Mouse (Mus musculus) forebrain, postnatal 0 days (tissue): ENCODE results near the gene Rubcnl. TPM values are rescaled to one million over a fixed set of nuclear protein-coding genes. Genes with fewer than 3 reads are reported as not detected.

ENCODE experiments used
- ATAC-seq: fragments of 200-750 bp; cut with Nextera tagmentation; 2 replicates; pipeline ENCODE4 v1.8.0; 2017; ENCODE audit warnings: mild to moderate bottlenecking, moderate library complexity
- DNase-seq: peaks from one replicate; pipeline ENCODE4 v3.0.0-alpha.2; 2015
- H3K27ac ChIP-seq: fragments of 300-500 bp; sonication (generic); 2 replicates; pipeline ENCODE4 v1.5.1; 2014; ENCODE audit warnings: low read depth, mild to moderate bottlenecking, antibody characterized with exemption, low read length, moderate library complexity, mixed read lengths
- H3K27me3 ChIP-seq: fragments of 300-500 bp; sonication (generic); 2 replicates; pipeline ENCODE4 v1.6.1; 2014; ENCODE audit warnings: mild to moderate bottlenecking, low read length, mixed read lengths; ENCODE audit not compliant: insufficient read depth
- H3K36me3 ChIP-seq: fragments of 300-500 bp; sonication (generic); 2 replicates; pipeline ENCODE4 v1.6.1; 2014; ENCODE audit warnings: mild to moderate bottlenecking, moderate library complexity; ENCODE audit not compliant: insufficient read depth
- H3K4me1 ChIP-seq: fragments of 300-500 bp; sonication (generic); 2 replicates; pipeline ENCODE4 v1.6.1; 2014; ENCODE audit warnings: antibody characterized with exemption; ENCODE audit not compliant: insufficient read depth
- H3K4me2 ChIP-seq: fragments of 300-500 bp; sonication (generic); 2 replicates; pipeline ENCODE4 v1.6.1; 2014; ENCODE audit warnings: low read depth, mild to moderate bottlenecking, moderate library complexity
- H3K4me3 ChIP-seq: fragments of 300-500 bp; sonication (generic); 2 replicates; pipeline ENCODE4 v1.5.1; 2014; ENCODE audit warnings: low read depth, low read length, mixed read lengths
- H3K9ac ChIP-seq: fragments of 300-500 bp; sonication (generic); 2 replicates; pipeline ENCODE4 v1.6.1; 2014; ENCODE audit warnings: mild to moderate bottlenecking
- H3K9me3 ChIP-seq: fragments of 300-500 bp; sonication (generic); 2 replicates; pipeline ENCODE4 v1.6.1; 2016; ENCODE audit warnings: low read length
- CTCF ChIP-seq: sonication (generic); IDR thresholded peaks from 2 replicates; pipeline ENCODE4 v1.5.1; 2016; ENCODE audit warnings: antibody characterized with exemption, control low read depth, low read depth
- WGBS: fragments of 180-500 bp; shearing (Covaris S2); extraction: QIAGEN DNeasy Blood & Tissue Kit; methylation state at CpG from one replicate; pipeline ENCODE4 v1.1.7; 2014; 5-methylcytosine and 5-hydroxymethylcytosine counted together
- polyA plus RNA-seq: library from polyadenylated mRNA; unstranded; fragments of >200 nt; fragmentation: Nextera tagmentation; extraction: Ambion mirVana; gene quantifications from 2 replicates; pipeline ENCODE4 v1.2.1, GENCODE M21; 2015
- total RNA-seq: library from RNA; depleted of rRNA; stranded (reverse); fragments of >200 nt; gene quantifications from 2 replicates; pipeline ENCODE4 v1.2.3, GENCODE M21; 2014

The Rubcnl gene
- total and polyA plus RNA-seq, 2 experiments from 2014 or later: 0.05 to 0.17 TPM

- H3K27me3 ChIP-seq: no peaks in the 10 kb centered on the region
Measured at GRCm38 (mm10) chr14:75017277-75017676, 1.4 kb downstream of the Rubcnl start.

DNA sequence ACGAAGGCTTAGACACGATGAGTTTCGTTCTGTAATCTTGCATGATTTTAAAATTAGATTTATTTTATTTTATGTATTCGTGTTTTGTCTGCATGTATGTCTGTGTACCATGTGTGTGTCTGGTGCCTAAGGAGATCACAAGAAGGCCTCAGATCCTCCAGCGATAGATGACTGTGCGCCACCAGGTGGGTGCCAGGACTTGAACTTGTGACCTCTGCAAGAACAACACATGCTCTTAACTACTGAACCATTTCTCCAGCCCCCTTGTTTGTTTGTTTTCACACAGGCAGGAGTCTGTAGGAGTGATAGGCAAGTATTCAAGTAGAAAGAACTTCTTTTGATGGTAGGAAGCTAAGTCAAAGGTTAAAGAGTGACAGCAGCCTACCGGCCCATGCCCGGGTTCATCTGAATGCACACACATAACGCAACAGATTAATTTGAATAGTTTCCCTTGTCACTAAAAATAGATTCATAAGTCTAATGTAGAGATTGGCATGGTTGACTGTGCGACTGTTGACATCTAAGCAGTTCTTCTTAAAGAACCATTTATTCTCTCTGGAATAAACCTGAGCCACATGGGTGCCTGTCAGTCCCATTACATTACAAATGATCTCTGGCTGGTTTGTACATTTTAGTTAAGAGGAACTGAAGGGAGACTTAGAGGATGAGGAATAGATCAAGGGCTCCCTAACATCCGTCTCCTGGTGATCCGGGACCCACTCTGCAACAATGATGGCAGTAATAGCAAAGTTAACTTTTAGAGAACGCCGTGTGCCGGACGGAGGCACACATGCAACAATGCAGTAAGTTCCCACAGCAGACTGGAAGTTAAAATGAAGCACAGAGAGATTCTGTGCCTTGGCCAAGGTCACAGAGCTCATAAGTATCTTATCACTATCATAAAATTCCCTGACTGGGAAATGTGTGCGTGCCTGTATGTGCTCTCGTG is 2.3 kb downstream of the Rubcnl start:
- Histone ChIP-seq H3K36me3 (no peaks in the 10 kb centered on the region), H3K27me3 (no peaks in the 10 kb centered on the region), H3K9me3 (no peaks in the 10 kb centered on the region), H3K9ac (no peak overlapping the region), H3K4me3 (no peak overlapping the region), H3K27ac (no peak overlapping the region), H3K4me1 (no peaks in the 10 kb centered on the region), H3K4me2 (no peak overlapping the region)
- ATAC-seq (no peak), DNase-seq (no peak)
- no peak for TF ChIP-seq CTCF
- WGBS: 90% methylated on average over 18 of the region's 18 CpGs

More at GRCm38 (mm10) chr14:75017277-75017676, 1.4 kb downstream of the Rubcnl start:
- no peak for TF ChIP-seq CTCF
- H3K27ac ChIP-seq: no peak overlapping the region
- no peak overlapping the region for H3K4me2 ChIP-seq
- H3K4me1 ChIP-seq: no peaks in the 10 kb centered on the region
- H3K9ac ChIP-seq: no peak overlapping the region
- H3K4me3 ChIP-seq: no peak overlapping the region
- DNase-seq (no peak), ATAC-seq (no peak)
- H3K9me3 ChIP-seq: no peaks in the 10 kb centered on the region
- H3K36me3 ChIP-seq: no peaks in the 10 kb centered on the region
- WGBS: 91% methylated on average over 7 of the region's 7 CpGs

- TF ChIP-seq CTCF: no peak
- Histone ChIP-seq H3K27me3 (no peaks in the 10 kb centered on the region), H3K9me3 (no peaks in the 10 kb centered on the region), H3K4me1 (no peaks in the 10 kb centered on the region), H3K36me3 (no peaks in the 10 kb centered on the region), H3K27ac (no peak overlapping the region), H3K4me2 (no peak overlapping the region), H3K9ac (no peak overlapping the region), H3K4me3 (no peak overlapping the region)
- 83% methylated on average over 4 of the region's 4 CpGs for WGBS
- DNase-seq: no peak
- no peak for ATAC-seq
Measured at GRCm38 (mm10) chr14:75018829-75019228, 3.0 kb downstream of the Rubcnl start.

GRCm38 (mm10) chr14:75020581-75021253 is 4.9 kb downstream of the Rubcnl start:
- DNase-seq: no peak
- no peaks in the 10 kb centered on the region for H3K27me3 ChIP-seq
- no peak overlapping the region for H3K4me2 ChIP-seq
- ATAC-seq: no peak
- no peaks in the 10 kb centered on the region for H3K4me1 ChIP-seq
- no peaks in the 10 kb centered on the region for H3K9me3 ChIP-seq
- no peak overlapping the region for H3K27ac ChIP-seq
- TF ChIP-seq CTCF: no peak
- 87% methylated on average over 12 of the region's 12 CpGs for WGBS
- H3K36me3 ChIP-seq: no peaks in the 10 kb centered on the region
- H3K4me3 ChIP-seq: no peak overlapping the region
- H3K9ac ChIP-seq: no peak overlapping the region

- Histone ChIP-seq H3K27ac (no peak overlapping the region), H3K4me3 (no peak overlapping the region), H3K27me3 (no peaks in the 10 kb centered on the region), H3K9me3 (no peaks in the 10 kb centered on the region), H3K9ac (no peak overlapping the region), H3K36me3 (no peaks in the 10 kb centered on the region), H3K4me1 (no peaks in the 10 kb centered on the region), H3K4me2 (no peak overlapping the region)
- TF ChIP-seq CTCF: no peak
- DNase-seq (no peak), ATAC-seq (no peak)
- WGBS: 88% methylated on average over 9 of the region's 9 CpGs
Measured at GRCm38 (mm10) chr14:75022522-75022921, 6.7 kb downstream of the Rubcnl start.

DNA sequence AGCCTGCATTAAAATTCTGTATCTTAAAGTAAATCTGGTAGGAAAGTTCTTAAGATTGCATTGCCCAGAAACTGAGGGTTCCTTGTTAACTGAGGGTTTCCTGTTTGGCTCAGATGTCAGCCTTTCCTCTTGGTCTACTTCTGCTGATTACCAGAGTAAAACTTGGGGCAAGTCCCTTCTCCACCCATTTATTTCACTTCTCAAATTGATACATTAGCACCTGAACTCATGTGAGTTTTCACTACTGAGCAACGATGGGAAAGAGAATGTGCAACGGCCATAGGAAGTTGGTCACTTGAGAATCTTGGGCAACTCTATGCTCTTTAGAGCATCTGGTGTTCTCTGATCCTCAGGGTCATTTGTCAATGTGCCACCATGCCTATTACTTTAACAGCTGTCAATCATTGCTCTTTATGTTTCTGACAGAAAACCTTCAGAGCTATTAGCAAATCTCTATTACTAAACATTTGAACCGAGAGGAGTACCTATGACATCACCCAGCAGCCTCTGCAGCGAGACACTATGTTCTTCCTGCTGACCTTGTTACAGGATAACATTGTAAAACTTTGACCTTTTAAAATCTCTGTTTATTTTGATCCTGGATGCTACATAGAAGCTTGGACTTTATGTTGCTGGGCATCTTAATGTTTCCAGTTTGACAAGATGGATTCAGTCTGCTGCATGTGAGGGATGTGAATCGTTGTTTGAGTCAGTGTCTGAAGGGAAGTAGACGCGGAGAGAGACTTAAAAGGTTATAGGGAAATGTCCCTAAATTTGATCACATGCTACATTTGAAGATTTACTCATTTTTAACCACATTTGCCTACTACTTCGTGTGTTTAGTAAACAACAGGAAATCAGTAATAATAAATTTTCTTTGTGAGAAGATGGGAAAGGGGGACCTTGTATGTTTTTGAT is 9.2 kb downstream of the Rubcnl start:
- Histone ChIP-seq H3K9ac (no peak overlapping the region), H3K27ac (no peak overlapping the region), H3K9me3 (no peaks in the 10 kb centered on the region), H3K36me3 (no peaks in the 10 kb centered on the region), H3K27me3 (no peaks in the 10 kb centered on the region), H3K4me2 (no peak overlapping the region), H3K4me1 (no peaks in the 10 kb centered on the region), H3K4me3 (no peak overlapping the region)
- ATAC-seq (no peak), DNase-seq (no peak)
- TF ChIP-seq CTCF: no peak
- 84% methylated on average over 8 of the region's 8 CpGs for WGBS
